Mouse (Mus musculus) thymus, adult 2 months (tissue): ENCODE results near the gene Gemin8.

Experiments
- CTCF ChIP-seq: fragments of 200-500 bp; IDR thresholded peaks from 2 replicates; pipeline ENCODE4 v1.5.1; 2012; ENCODE audit warnings: mild to moderate bottlenecking, control low read depth, low read length, moderate library complexity, borderline replicate concordance; ENCODE audit not compliant: control insufficient read depth, poor library complexity, insufficient read depth; ENCODE audit errors: extremely low read depth
- POLR2A ChIP-seq: fragments of 200-500 bp; IDR thresholded peaks from 2 replicates; pipeline ENCODE4 v1.6.1; 2012; ENCODE audit warnings: mild to moderate bottlenecking, low read length, control low read depth, moderate library complexity; ENCODE audit not compliant: control insufficient read depth, poor library complexity, insufficient read depth; ENCODE audit errors: extremely low read depth

DNA sequence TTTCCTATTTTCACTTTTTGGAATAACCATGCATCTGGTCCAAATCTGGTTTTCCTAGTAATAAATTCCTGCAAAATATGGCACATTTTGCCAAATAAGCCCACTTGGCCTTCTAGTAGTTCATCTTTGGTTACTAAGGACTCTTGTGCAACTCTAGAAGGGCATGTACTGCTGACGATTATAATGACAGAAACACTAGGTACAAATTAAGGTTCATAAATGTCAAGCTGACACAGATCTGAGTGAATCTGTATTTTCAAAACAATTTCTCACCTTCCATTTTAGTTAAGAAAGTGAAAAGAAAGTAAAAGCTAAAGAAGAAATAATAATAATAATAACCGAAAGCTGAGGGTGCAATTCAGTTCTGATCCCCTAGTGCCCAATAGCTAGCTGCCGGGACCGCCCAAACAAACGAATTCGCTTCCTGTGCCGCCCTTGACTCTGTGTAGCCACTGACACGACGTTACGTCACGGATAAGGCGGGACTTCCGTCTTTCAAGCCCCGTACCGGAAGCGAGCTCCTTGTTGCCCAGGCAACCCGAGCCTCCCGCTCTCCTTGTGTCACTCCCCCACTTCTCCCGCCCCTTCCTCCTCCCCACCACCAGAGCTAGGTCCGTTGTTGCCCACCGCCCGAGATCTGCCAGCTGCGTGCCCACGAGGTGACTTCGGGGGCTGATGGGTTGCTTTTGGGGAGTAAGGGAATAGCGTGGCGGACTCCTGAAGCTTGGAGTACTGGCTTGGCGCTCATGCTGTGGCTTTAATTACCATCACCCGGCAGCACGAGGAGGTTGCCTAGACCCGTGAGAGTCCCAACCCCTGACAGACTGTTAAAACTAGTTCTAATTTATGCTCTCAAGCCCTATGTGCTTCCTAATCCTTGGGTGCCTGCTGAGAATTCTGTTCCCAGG, at the start of gene Gemin8:
- TF ChIP-seq CTCF (no peak), POLR2A (0 out of 2 replicates have a peak, but pooled peaks have one; percentile 20)
